Mouse (Mus musculus) spleen, adult 12 weeks (tissue): ENCODE data around the gene 4930447C04Rik.

ENCODE experiments used
- DNase-seq: peaks from one replicate; pipeline ENCODE4 v3.0.0; 2022; ENCODE audit warnings: low spot score

Gene 4930447C04Rik

DNA sequence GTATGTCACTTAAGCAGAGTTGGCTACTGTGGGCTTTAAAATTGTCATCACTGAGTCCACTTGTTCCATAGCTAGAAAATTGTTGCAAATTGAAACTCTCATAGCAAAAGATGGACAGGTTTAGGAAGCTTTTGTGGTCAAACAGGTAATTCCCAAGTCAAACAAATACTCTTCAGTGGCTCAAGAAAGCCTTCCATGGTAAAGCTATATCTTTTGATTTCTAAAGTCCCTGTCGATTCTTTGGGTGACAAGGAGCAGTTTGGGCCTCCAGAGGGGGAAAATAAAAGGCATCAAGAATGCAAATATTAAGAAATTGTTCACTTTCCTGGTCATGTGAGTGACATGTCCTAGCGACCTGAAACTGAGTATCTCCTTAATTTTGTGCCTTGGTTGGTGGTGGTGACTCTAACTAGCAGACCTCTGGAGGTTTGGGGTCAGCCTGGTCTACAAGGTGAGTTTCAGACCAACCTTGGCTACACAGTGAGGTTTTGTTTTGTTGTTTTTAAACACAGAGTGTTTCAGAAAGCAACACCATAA, 3.1 kb upstream of the 4930447C04Rik start:
- no peak for DNase-seq

DNA sequence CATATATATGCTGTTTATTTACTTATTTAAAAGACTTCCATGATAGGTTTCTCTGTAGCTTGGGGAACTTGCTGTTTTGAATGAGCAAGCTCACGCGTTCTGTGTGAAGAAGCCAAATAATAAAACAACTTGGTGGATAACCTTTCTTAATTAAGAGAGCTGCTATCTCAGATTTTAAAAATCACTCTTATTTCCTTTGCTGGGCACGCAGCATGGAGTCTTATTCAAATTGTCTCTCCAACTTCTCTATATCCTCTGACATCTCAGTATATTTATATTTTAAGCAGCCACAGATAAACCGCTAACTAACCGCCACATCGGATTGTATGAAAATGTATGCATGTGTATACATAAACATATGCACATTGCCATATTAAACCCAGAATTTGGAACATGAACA, 1.6 kb upstream of the 4930447C04Rik start:
- no peak for DNase-seq

DNA sequence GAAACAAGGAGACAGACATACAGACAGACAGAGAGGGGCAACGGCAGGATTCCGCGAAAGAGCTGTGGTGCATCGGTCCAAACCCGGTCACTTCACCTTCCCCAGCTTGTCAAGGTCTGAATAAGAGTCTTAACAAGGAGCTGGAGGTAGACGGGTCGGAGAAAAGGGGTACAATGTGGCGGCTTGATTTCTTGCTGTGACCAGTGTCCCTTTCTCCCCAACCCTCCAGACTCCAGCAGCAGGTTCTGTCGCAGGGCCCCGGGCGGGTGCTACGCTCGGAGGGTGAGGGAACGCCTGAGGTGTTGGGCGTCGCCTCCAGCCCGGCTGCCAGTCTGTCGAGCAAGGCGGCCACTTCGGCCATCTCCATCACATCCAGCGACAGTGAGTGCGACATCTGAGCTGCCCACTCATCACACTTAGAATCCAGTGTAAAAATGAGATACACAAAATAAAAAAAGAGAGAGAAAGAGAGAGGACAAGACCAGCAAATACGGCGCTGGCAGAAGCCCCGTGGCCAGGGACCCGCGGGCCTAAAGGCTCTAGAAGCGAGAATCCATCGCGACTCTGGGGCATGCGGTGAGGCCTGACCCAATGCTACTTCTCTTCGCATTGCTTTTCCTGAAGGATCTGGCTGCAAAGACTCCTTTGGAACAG, 951 bp upstream of the 4930447C04Rik start:
- DNase-seq = no peak

DNA sequence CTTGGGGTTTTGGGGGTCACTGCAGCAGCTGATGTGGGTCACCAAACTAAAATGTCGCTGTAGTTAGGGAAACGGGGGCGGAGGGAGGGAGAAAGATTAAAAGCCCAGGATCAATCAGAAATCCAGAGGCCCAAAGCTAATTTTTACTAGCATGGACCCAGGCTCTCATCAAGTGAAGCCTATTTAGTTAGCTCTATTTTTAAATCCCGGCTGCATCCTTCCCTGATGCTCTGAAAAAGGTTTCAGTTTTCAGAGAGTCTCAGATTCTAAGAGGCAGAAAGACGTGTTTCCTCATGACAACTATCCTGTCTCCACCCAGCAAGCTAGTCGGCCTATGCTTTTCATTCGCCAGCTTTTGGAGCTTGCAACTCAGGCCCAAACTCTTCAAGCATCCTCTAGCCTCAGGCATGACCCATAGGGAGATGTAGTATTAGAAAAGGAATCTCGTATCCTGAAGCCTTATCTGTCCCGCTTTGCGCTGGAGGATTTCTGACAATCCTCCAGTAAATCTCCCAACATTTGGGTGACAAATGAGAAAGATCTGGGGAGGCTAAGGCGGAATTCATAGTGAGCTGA, 336 bp upstream of the 4930447C04Rik start:
- DNase-seq = no peak

DNA sequence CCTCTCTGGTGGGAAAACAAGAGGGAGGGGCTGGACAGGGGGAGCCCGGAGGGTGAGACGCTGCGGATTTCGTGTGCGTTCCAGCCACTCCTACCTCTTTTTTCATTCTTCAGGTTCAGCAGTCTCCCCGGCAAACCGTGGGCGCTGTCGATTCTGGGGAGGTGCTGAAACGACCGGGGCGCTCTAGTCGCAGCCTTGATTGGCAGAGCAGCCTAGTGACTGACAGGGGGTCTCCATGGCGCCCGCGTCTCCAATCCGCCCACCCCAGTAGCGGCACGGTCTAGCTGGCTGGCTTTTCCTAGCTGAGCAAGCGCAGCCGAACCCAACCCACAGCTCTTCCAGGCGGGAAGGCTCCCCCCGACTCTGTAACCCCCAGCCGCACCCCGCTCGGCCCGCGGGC, 958 bp downstream of the 4930447C04Rik start, which contains the start of gene Six6:
Gene Six6, plus strand, starts transcription at position 277 of the 400 bp plus-strand sequence.
- no peak for DNase-seq

DNA sequence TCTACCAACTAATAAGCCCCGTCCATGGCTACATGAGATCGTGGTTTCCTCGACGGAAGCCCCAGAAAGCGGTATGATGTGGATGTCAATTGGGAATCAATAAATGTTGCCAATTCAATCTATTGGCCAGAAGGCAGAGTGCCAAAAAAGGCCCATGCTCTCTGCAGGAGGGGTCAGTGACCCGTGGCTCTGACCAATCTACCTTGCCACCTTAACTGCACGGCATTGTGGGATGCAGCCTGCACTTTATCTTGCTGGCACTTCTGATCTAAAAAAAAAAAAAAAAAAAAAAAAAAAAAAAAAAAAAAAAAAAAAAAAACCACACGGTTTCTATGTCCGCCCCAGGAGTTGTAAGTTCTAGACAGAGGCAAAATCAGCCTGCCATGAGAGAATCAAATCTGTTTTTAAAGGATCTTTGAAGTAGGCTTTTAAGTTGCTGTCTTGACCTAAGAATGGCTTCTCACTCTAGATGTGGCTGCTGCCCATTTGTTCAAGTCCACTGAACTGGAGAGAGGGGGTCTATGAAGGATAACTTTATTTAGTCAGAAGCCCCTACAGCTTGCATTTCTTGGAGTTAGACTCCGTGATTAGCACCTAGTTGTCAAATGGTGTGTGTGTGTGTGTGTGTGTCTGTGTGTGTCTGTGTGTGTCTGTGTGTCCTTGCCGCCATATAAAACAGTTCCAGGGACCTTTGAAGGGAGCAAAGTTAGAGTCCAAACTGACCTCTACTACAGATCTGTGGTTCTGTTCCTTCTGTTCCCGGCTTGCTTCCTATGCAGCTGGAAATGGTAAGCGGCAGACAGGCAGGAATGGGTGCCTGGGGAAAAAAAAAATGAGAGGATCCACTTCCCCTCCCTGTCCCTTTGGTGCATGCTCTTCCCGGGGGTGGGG, 1.7 kb downstream of the 4930447C04Rik start:
- no peak for DNase-seq

DNA sequence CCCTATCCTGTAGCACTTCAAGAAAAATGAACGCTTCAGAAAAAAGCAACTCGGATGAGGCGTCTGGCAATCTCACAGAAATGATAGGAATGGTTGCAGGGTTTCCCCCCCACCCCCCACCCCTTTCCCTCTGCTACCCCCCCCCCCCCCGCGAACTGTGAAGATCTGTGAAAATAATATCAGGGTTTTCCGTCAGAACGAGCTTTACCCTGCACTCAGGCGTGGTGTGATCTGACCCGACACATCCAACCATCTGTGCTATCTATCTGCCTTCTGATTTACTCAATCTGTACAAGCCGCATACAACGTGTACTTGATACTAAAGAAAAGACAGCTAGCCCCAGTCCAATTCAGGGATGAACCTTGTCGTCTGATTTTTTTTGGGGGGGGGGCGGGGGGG, 2.4 kb downstream of the 4930447C04Rik start:
- no peak for DNase-seq

DNA sequence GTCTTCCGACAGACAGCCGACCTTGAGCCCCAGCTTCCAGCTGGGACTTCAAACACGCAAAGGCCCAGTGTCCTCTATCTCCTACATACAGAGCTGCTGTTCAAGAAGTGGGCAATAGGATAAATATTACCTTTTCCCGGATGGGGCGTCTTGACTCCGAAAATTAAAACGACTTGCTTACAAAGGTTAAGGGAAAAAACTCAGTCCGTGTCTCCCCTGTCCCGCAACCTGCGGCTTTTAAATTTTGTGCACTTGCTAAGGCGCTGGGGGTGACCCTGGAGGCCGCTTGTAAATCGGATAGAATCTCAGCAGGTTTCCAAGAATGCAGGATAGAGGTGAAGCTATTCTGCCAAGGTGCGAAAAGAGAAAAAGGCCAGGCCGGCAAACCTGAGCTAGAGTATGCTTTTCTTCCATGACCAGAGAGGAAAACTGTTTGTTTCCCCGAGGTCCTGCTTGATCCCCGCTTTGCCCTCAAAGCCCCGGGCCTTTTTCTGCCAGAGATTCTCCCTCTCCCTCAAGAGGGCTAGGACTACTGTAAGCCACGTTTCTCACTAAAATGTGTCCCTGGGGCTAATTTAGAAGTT, 2.9 kb downstream of the 4930447C04Rik start:
- DNase-seq = no peak

DNA sequence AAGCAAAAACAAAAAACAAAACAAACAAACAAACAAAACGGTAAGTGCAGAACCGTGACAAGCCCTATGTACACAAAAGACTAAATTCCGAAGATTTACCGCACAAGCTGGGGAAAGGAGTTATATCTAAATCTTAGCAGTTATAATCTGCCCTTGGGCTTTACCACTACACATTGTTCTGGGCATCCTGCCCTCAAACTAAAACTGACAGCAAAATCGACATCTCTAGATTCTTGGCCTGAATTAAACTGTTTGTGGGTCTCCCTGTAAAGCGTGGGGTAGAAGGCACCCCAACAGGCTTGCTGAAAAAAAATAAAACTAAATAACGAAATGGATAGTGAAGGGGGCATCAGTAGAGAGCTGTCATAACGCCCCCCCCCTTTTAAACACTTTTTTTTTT, 3.8 kb downstream of the 4930447C04Rik start:
- no peak for DNase-seq

DNA sequence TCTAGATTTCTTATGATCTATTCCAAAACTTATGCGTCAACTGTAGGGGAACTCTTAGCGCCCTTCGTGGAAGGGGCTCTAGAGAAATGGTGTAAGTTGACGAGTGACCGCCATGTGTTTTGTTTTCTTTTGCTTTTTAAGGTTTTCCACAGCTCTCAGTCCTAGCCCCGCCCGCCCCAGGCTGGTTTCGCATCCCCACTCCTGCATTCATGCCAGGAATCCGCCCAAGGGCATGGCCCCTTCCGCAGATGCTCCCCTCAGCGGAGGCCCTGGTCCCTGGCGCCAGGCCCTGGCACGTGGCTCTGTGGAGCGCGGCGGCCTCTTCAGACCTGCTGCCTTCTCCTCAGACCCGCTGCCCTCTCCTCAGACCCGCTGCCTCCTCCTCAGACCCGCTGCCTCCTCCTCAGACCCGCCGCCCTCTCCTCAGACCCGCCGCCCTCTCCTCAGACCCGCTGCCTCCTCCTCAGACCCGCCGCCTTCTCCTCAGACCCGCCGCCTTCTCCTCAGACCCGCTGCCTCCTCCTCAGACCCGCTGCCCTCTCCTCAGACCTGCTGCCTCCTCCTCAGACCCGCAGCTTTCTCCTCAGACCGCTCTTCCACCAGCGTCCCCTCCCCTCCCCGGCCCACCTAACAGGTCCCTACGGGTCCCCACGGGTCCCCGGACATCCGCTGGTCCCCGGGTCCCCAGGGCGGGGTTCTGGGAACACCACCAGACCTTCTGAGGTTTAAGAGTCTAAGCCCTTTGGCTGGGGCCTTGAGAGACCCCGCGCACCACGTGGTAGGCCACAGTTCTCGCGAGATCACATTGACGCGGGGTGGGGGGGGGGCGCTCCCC, 23.2 kb downstream of the 4930447C04Rik start:
- no peak for DNase-seq

DNA sequence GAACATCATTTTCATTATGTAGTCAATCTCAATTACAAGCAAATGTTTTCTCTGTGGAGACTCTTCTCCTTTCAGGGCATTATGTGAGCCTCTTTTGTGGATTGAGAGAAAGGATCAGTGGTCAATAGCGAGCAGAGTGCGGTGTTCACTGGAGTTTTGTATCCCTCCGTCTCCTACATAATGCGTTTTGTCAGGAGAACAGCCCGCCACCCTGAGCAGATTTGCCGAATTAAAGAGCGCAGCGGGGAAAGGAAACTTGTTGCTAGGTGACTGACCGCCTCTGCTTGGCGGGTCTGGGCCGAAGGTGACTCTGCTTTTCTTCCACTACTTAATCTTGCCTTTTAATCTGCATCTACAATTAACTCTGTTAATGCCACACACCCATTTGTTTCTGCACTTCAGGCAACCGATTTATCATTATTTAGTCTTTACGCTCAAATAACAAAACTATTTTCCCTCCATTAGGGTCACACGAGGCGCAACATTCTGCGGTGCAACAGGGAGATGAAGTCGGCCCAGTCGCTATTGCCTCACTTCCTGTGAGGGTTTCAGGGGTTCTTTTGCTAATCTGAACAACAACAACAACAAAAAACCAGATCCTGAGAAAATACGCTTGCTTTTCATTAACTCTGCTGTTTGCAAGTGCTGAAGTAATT, 86.1 kb downstream of the 4930447C04Rik start:
- DNase-seq = no peak

DNA sequence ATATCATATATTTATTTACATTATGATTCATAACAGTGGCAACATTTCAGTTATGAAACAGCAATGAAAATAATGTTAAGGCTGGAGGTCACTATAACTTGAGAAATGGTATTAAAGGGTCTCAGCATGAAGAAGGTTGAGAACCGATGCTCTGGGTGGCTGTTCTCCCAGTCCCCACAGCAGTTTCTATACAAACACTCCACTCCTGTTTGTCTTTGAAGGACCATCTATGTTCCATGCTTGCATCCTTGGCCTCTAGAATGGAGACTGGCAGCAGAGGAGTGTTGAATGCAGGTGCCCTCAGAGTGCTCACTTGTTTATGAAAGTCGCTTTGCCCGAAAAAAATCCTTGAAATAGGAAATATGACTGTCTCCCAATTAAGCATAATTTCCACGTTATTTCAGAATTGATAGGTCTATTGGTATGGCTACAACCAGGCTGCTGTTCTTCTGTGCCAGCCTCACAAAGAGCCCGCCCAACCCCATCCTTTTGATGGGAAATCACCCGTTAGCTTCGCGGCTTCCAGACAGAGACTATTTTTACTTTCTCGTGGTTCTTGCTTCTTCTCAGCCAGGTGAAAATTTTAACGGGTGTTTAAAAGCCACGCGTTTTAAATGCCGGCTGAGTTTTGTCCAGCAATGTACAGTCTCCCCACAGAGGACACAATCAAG, 87.0 kb downstream of the 4930447C04Rik start:
- DNase-seq = no peak

DNA sequence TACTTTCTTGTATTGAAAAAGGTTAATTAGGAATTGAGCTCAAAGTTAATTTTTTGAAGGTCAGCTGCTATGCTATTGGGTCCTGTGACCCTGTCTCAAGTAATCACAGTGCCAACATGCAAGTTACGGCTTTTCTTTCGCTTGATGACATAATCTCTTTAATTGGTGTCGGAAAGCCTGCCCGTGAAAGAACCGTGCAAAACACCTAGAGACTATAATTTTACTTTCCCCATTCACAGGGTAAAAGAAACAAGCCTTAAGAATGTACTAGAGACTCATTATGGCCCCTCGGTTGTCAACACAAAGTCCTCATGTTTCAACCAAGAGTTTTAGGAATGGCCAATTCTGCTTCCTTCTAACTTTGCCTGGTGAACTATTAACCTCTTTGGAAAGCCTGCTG, 88.3 kb downstream of the 4930447C04Rik start:
- DNase-seq = no peak

DNA sequence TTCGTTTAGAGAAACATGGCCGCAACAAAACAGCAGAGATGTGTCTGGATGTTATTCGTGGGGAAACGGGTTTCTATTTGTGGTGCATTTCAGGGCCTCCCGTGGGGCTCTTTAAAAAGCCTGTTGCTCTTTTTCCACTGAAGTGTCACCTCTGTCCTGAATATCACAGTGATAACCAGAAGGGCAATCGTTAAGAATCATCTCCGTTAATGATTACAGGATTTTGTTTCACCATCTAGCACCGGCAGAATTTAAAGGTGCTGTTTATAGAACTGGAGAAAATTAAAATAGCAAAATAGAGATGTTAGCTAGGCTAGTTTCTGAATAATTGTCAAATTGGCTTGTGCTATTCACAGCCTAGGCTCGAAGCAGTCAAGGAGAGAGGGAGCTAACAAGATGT, 90.4 kb downstream of the 4930447C04Rik start:
- no peak for DNase-seq

DNA sequence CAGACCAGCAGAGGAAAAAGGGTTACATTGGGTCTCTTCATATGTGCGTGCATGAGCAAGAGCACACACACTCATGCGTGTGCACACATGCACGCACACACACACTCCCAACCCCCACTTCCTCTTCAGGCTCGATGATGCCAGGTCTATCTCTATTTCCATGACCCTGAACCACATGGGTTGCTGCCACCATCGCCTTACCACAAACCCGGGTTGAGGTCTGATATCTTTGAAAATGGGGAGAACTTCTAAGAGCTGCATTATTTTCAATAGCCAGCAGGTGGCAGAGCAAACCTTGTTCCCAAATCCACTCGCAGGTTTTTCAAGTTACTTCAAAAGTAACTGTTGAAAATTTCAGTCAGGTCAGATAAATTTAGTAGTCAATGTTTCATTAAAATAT, 92.8 kb downstream of the 4930447C04Rik start:
- no peak for DNase-seq

DNA sequence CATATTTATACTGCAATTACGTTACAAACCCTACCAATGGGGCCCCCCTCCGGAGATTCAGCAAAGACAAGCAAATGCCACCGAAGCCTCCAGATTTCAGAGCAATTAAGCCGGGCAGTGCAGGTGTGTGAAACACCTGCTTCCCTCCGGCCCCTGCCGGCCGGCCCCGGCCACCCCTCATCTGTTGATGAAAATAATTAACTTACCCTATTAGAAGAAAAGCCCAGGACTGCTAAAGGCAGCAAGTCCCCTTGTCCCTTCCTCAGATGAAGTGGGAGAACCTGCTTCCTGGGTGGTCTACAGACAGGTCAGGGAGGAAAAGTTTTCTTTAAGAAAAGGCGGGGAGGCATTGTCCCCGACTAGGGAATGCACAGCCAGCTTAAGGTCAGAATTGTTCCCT, 94.6 kb downstream of the 4930447C04Rik start:
- DNase-seq = no peak

DNA sequence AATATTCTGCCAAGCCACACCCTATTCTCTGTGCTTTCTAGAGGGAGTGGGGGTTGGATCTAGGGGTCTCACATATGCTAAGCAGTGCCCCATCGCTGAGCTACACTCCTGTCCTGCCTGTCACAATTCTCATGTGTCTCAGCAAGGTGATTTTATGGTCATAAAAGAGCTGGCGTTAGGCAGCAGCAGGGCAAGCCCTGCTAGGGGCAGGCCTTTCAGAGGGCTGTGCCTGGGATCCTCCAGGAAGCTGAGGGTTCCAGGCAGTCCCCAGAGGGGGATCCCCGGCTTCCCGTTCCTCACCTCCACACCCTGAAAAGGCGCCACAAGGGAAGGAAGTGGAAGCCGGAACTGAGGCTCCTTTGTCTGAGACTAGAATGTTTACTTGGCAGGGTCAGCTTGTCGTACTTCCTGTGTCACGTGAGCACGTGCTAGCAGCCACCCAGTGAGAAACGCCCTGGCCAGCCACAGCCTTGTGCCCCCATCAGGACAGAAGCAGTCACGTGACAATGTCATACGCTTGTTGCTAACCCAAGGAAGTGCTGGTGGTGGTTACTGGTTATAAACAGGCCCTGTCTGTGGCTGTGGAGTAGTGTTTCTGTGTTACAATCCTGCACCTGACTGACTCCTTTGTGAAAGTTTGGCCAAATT, 96.5 kb downstream of the 4930447C04Rik start:
- peak; percentile 61 for DNase-seq

DNA sequence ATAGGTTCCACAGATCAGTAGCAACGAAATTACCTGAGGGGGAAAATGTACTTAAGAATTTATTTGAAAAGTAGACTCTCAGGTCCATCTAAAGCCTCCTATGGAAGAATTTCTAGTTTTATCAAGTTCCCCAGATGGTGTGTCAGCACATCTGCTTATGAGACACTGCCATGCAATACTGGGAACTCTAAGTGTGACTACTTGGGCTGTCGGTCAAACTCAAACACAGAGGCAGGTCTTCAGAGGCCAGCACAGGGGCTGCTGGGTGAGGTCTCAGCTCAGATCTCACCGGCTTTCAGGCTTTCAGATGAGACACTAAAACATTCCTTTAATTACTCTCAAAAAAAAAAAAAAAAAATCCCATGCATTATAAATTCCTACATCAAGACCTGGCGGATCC, 97.0 kb downstream of the 4930447C04Rik start:
- no peak for DNase-seq

DNA sequence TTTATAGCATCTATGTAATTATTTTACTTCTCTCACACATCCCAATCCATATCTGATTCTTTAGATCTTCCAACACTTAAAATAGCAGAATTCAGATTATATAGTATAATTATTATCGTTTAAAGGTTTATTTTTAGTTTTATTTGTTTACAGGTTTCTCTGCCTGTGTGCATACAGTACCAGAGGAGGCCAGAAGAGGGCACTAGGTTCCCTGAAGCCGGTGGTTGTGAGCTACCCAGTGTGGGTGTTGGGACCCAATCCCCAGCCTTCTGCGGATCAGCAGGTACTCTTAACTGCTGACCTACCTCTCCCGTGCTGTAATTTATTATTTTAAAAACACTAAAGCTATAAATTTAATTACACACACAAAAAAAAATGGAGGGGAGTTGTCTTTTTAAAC, 97.4 kb downstream of the 4930447C04Rik start:
- DNase-seq = no peak

DNA sequence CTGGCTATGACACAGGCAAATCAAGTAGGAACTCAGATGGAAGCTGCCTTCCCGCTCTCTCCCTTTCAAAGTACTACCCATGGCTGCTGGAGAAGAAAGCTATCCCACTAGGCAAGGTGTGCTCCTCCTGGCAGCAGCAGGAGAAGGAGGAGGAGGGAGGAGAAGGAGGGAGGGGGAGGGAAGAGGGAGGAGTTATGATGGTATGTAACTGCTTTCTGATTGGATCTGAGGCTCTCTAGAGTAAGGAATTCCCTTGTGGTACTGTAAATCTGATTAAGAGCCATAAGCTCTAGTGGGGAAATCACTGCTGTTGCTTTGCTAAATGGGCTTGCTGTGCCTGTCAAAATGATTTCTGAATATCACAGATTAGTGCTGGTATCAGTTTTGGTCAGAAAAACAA, 99.1 kb downstream of the 4930447C04Rik start:
- DNase-seq = no peak
